Mouse (Mus musculus): ENCODE measurements around the gene Dis3.

Dis3 gene

GRCm38 (mm10) chr14:99099267-99099966, at the start of gene Dis3, which contains the start of gene Pibf1:
Gene Dis3 (minus strand): TSS chr14:99099770.
Gene Pibf1 (plus strand): TSS chr14:99099424.
- DNase-seq: peak; percentile 97 to 99

- DNase-seq: no peak
These were observed 47.3 kb upstream of the Dis3 start for GRCm38 (mm10) chr14:99146841-99147240.

GRCm38 (mm10) chr14:99141786-99142633, 42.4 kb upstream of the Dis3 start:
- peak; percentile 9 to 30 for DNase-seq

GRCm38 (mm10) chr14:99140036-99140435, 40.5 kb upstream of the Dis3 start:
- no peak for DNase-seq

- DNase-seq: no peak
These were observed 36.7 kb upstream of the Dis3 start for GRCm38 (mm10) chr14:99136297-99136696.

GRCm38 (mm10) chr14:99135761-99136160, 36.2 kb upstream of the Dis3 start:
- no peak for DNase-seq

GRCm38 (mm10) chr14:99134048-99134447, 34.5 kb upstream of the Dis3 start:
- DNase-seq: no peak

- DNase-seq: no peak
These were observed 29.5 kb upstream of the Dis3 start for GRCm38 (mm10) chr14:99129050-99129449.

- DNase-seq: no peak
These were observed 27.9 kb upstream of the Dis3 start for GRCm38 (mm10) chr14:99127509-99127908.

GRCm38 (mm10) chr14:99126713-99127112, 27.1 kb upstream of the Dis3 start:
- DNase-seq: no peak

GRCm38 (mm10) chr14:99124076-99124475, 24.5 kb upstream of the Dis3 start:
- DNase-seq: no peak

GRCm38 (mm10) chr14:99121584-99122339, 22.2 kb upstream of the Dis3 start:
- no peak for DNase-seq

GRCm38 (mm10) chr14:99117576-99117975, 18.0 kb upstream of the Dis3 start:
- DNase-seq: no peak

GRCm38 (mm10) chr14:99108762-99109161, 9.2 kb upstream of the Dis3 start:
- no peak for DNase-seq

- DNase-seq: no peak
These were observed 8.1 kb upstream of the Dis3 start for GRCm38 (mm10) chr14:99107631-99108187.

- no peak for DNase-seq
These were observed 7.1 kb upstream of the Dis3 start for GRCm38 (mm10) chr14:99106671-99107070.

- no peak for DNase-seq
These were observed 5.1 kb upstream of the Dis3 start for GRCm38 (mm10) chr14:99104542-99105123.

- DNase-seq: no peak
These were observed 3.5 kb upstream of the Dis3 start for GRCm38 (mm10) chr14:99103050-99103449.

GRCm38 (mm10) chr14:99099967-99100587, 507 bp upstream of the Dis3 start:
- no peak for DNase-seq

- DNase-seq: no peak
These were observed 10.6 kb downstream of the Dis3 start for GRCm38 (mm10) chr14:99088947-99089346.

- DNase-seq: no peak
These were observed 28.4 kb downstream of the Dis3 start for GRCm38 (mm10) chr14:99071146-99071545.

GRCm38 (mm10) chr14:99063091-99063490, 36.5 kb downstream of the Dis3 start:
- DNase-seq: no peak

Measured in thymus, adult 18-20 months (tissue).